Mouse (Mus musculus) layer of hippocampus, adult 9-10 months (tissue): Measurements from ENCODE around the gene Il11ra1.
"Not testable (repeated sequence)": the region's sequence is repeated elsewhere in the genome, so short reads cannot be mapped to it uniquely, and the experiment has no call there.

Experiments
- DNase-seq: peaks from one replicate; pipeline ENCODE4 v3.0.0; 2022; ENCODE audit warnings: low spot score

Gene Il11ra1

GRCm38 (mm10) chr4:41783197-41783596, 83.4 kb downstream of the Il11ra1 start:
- not testable (repeated sequence) for DNase-seq
